Mouse (Mus musculus) kidney, adult 2 months (tissue): ENCODE measurements at regions not wholly inside any gene's neighbourhood (a gene's known extent, or its start where the extent isn't known, plus 50 kb on each side); places are given as distances from the start of the nearest gene placed in this dataset.

ENCODE experiments used
- CTCF ChIP-seq: fragments of 200-500 bp; conservative IDR thresholded peaks from 2 replicates; pipeline ENCODE4 v1.5.1; 2011; ENCODE audit warnings: low read depth, mild to moderate bottlenecking, control low read depth, low read length, moderate library complexity, mixed read lengths; ENCODE audit not compliant: insufficient read depth, insufficient read length
- POLR2A ChIP-seq: fragments of 200-500 bp; IDR thresholded peaks from one replicate; pipeline ENCODE4 v1.6.1; 2011; ENCODE audit warnings: low read depth, low read length, control low read depth

- TF ChIP-seq CTCF (no peak), POLR2A (no peak)
Measured at GRCm38 (mm10) chr14:25377900-25378716, 80.9 kb upstream of the Zmiz1 start.
